In genomic region chr17:6317339-6317985, GRCm38 (mm10) we compare ENCODE assay signal across 8 mouse cellular contexts. TPM values are rescaled to one million over a fixed set of nuclear protein-coding genes. Genes with fewer than 3 reads are reported as not detected.
DNase-seq lines count a peak whose midpoint lies in the region; ATAC-seq and TF ChIP-seq lines count a peak whose summit lies in the region.
"Not testable (repeated sequence)": the region's sequence is repeated elsewhere in the genome, so short reads cannot be mapped to it uniquely, and the experiment has no call there.

Dynlt1a (minus strand) TSS chr17:6317500.

- 8% methylated on average over 23 of the region's 23 CpGs for WGBS in lung, embryonic 15.5 days
- 4% methylated on average over 23 of the region's 23 CpGs for WGBS in olfactory bulb, adult 2 months
- 7% methylated on average over 23 of the region's 23 CpGs for WGBS in thymus, adult 2 months

- peak within 1 kb of the TSS; percentile 37; the same call in 1 of the 2 replicates for H3K9ac ChIP-seq in lung, embryonic 15.5 days

- not testable (repeated sequence) for H3K27ac ChIP-seq in lung, embryonic 15.5 days; olfactory bulb, adult 2 months (ENCODE audit: insufficient read depth, low read depth, low read length); thymus, adult 2 months (ENCODE audit: control insufficient read depth, insufficient read depth, low read length)

- not testable (repeated sequence) for TF ChIP-seq CTCF in olfactory bulb, adult 2 months (IDR thresholded peaks at IDR 0.05; ENCODE audit: insufficient read depth, low read depth, low read length); thymus, adult 2 months (IDR thresholded peaks at IDR 0.05; ENCODE audit: borderline replicate concordance, control insufficient read depth, extremely low read depth, insufficient read depth, low read length, poor library complexity)

- H3K36me3 ChIP-seq in lung, embryonic 15.5 days; thymus, adult 2 months (ENCODE audit: control insufficient read depth, insufficient read depth, low read length): not testable (repeated sequence)

- not testable (repeated sequence) for H3K9me3 ChIP-seq in lung, embryonic 15.5 days

- not testable (repeated sequence) for H3K4me1 ChIP-seq in lung, embryonic 15.5 days; olfactory bulb, adult 2 months (ENCODE audit: control insufficient read depth, insufficient read depth, low read length); thymus, adult 2 months (replicated peaks; ENCODE audit: control insufficient read depth, insufficient read depth, low read length)

- H3K4me2 ChIP-seq in lung, embryonic 15.5 days, result peak within 1 kb of the TSS; percentile 67

- ATAC-seq in hematopoietic stem cell, adult 5-6 weeks (replicated peaks in 1 of 2; ENCODE audit: insufficient read depth in 1 of 2, low FRiP score in 2 of 2, low TSS enrichment in 1 of 2, low read depth in 1 of 2, poor library complexity in 2 of 2, severe bottlenecking in 2 of 2), result peak; percentile 87 to 92
- ATAC-seq in lung, embryonic 15.5 days (ENCODE audit: borderline replicate concordance, extremely low read depth, low FRiP score, low TSS enrichment), result peak; percentile 97

- TF ChIP-seq POLR2A in olfactory bulb, adult 2 months (IDR thresholded peaks at IDR 0.05; ENCODE audit: insufficient read depth, low read depth, low read length); thymus, adult 2 months (IDR thresholded peaks at IDR 0.05; ENCODE audit: control insufficient read depth, extremely low read depth, insufficient read depth, low read length, poor library complexity): not testable (repeated sequence)

- not testable (repeated sequence) for H3K27me3 ChIP-seq in lung, embryonic 15.5 days; thymus, adult 2 months (ENCODE audit: control insufficient read depth, insufficient read depth, low read length)

- DNase-seq in MN1 (ENCODE audit: low spot score), result peak; percentile 92
- peak; percentile 100 for DNase-seq in cerebellum, adult 8-10 months
- DNase-seq in forelimb bud, embryonic 11.5 days (ENCODE audit: low read depth, low spot score), result peak; percentile 69
- peak; percentile 87 for DNase-seq in layer of hippocampus, adult 9-10 months (ENCODE audit: low spot score)
- DNase-seq in thymus, adult 2 months, result peak; percentile 98

- peak within 1 kb of the TSS; percentile 46 for H3K4me3 ChIP-seq in lung, embryonic 15.5 days
- H3K4me3 ChIP-seq in olfactory bulb, adult 2 months (ENCODE audit: insufficient read depth, low read depth, low read length), result peak within 1 kb of the TSS; percentile 52
- H3K4me3 ChIP-seq in thymus, adult 2 months (ENCODE audit: control insufficient read depth, insufficient read depth, low read length), result peak within 1 kb of the TSS; percentile 45

RNA-seq across cellular contexts. Expression of gene Dynlt1a, which starts in this region (rescaled TPM):
- total RNA-seq in hematopoietic stem cell, adult 5-6 weeks (2017), result 4.4 and 7.8 TPM in 2 replicates
- 15.7 and 16.4 TPM in 2 replicates for polyA plus RNA-seq in lung, embryonic 15.5 days (2015; fragmentation: Nextera tagmentation; extraction: Ambion mirVana)
- not detected in 2 replicates for polyA plus RNA-seq in olfactory bulb, adult 2 months (2012; ENCODE audit: insufficient read depth, insufficient read length, low replicate concordance, missing spikeins)
- polyA plus RNA-seq in thymus, adult 2 months (2012; rRNA removed), result 6.6 and 8.0 TPM in 2 replicates
